Mouse (Mus musculus): ENCODE data around the gene Dmd. TPM values are rescaled to one million over a fixed set of nuclear protein-coding genes. Genes with fewer than 3 reads are reported as not detected.

The Dmd gene
- total and polyA plus RNA-seq, 3 experiments, result not detected

DNA sequence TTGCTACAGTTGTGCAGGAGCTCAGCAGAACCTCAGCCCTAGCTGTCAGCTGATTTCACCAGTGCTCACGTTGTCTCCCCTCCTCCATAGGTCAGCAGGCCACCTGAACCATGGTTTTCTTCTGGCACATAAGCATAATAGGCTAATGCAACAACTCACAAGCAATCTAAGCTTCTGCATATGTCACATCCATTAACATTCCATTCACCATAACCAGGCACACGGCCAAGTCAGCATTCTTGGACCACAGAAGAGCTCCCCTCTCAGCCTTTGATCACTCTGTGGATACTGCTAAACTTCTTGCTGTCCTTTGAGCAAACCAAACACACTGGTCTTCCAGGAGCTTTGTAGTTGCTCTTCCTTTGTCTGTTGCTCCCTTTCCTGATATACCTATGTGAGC, 2238.9 kb downstream of the Dmd start:
- Histone ChIP-seq H3K27ac (ENCODE audit: control insufficient read depth, low read depth, low read length) (no peak overlapping the region), H3K9me3 (replicated peaks; ENCODE audit: insufficient read depth, low read length) (no peaks in the 10 kb centered on the region), H3K9ac (ENCODE audit: control insufficient read depth, low read depth, low read length, poor library complexity, severe bottlenecking) (no peak overlapping the region), H3K4me1 (ENCODE audit: control insufficient read depth in 1 of 2, insufficient read depth in 2 of 2, low read length in 2 of 2) (no peaks in the 10 kb centered on the region), H3K36me3 (ENCODE audit: control insufficient read depth in 1 of 2, insufficient read depth in 2 of 2, low read length in 2 of 2) (no peaks in the 10 kb centered on the region), H3K4me3 (ENCODE audit: control insufficient read depth in 1 of 2, insufficient read depth in 1 of 2, low read depth in 2 of 2, low read length in 2 of 2) (no peak overlapping the region), H3K79me2 (ENCODE audit: control insufficient read depth, insufficient read depth, low read length, poor library complexity) (no peaks in the 10 kb centered on the region), H3K27me3 (ENCODE audit: control insufficient read depth in 1 of 2, insufficient read depth in 2 of 2, low read length in 2 of 2) (no peaks in the 10 kb centered on the region)
- TF ChIP-seq EP300 (IDR thresholded peaks at IDR 0.05; ENCODE audit: low read depth in 1 of 2, low read length in 2 of 2) (no peak), USF1 (IDR thresholded peaks at IDR 0.05; ENCODE audit: low read depth, low read length) (no peak), UBTF (IDR thresholded peaks at IDR 0.05; ENCODE audit: borderline replicate concordance, insufficient read depth, low read depth, low read length) (no peak), GATA1 (IDR thresholded peaks at IDR 0.05; ENCODE audit: low read depth, low read length) (no peak), RAD21 (IDR thresholded peaks at IDR 0.05; ENCODE audit: low read depth, low read length) (no peak), MAX (IDR thresholded peaks at IDR 0.05; ENCODE audit: low read length) (no peak), MEF2A (IDR thresholded peaks at IDR 0.05; ENCODE audit: extremely low read depth, insufficient replicate concordance, low read depth, low read length, poor library complexity, severe bottlenecking) (no peak), GABPA (IDR thresholded peaks at IDR 0.05; ENCODE audit: low read depth, low read length) (no peak), NELFE (IDR thresholded peaks at IDR 0.05; ENCODE audit: low read depth, low read length) (no peak), KAT2A (conservative IDR thresholded peaks at IDR 0.05; ENCODE audit: low read depth, low read length) (no peak), POLR2A (IDR thresholded peaks at IDR 0.05; ENCODE audit: control insufficient read depth in 1 of 2, insufficient read depth in 1 of 2, low read depth in 1 of 2, low read length in 2 of 2, poor library complexity in 1 of 2) (no peak), MAFK (IDR thresholded peaks at IDR 0.05; ENCODE audit: borderline replicate concordance, low read depth, low read length) (no peak), CHD2 (IDR thresholded peaks at IDR 0.05; ENCODE audit: low read length) (no peak), RCOR1 (IDR thresholded peaks at IDR 0.05; ENCODE audit: low read depth, low read length) (no peak), SIN3A (IDR thresholded peaks at IDR 0.05; ENCODE audit: low read length) (no peak), TAL1 (IDR thresholded peaks at IDR 0.05; ENCODE audit: low read length) (no peak), BHLHE40 (IDR thresholded peaks at IDR 0.05; ENCODE audit: borderline replicate concordance, low read depth, low read length) (no peak), POLR2AphosphoS5 (IDR thresholded peaks at IDR 0.05; ENCODE audit: borderline replicate concordance, low read depth, low read length) (no peak), ZNF384 (IDR thresholded peaks at IDR 0.05; ENCODE audit: low read depth, low read length) (no peak)
- DNase-seq (ENCODE audit: low read depth, low spot score), result no peak

DNA sequence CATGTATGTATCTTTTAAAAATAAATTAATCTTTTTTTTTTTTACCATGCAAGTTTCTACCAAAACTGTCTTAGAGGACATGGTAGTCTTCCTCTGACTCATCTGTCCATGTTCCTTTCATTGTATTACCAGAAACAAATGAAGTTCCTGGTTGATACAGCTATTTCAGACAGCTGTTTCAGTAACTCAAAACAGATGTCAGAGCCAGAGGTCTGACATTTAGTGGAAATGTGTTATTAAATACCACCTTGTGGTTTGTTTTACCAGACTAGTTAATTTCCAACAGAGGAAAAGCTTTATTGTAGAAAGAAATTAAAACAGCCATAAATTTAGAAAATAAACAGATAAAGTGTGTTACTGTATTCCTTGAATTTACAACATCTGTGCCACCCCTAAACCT, 2245.2 kb downstream of the Dmd start:
- Histone ChIP-seq H3K79me2 (ENCODE audit: control insufficient read depth, insufficient read depth, low read length, poor library complexity) (no peaks in the 10 kb centered on the region), H3K27me3 (ENCODE audit: control insufficient read depth in 1 of 2, insufficient read depth in 2 of 2, low read length in 2 of 2) (no peaks in the 10 kb centered on the region), H3K27ac (ENCODE audit: control insufficient read depth, low read depth, low read length) (no peak overlapping the region), H3K36me3 (ENCODE audit: control insufficient read depth in 1 of 2, insufficient read depth in 2 of 2, low read length in 2 of 2) (no peaks in the 10 kb centered on the region), H3K9me3 (replicated peaks; ENCODE audit: insufficient read depth, low read length) (no peaks in the 10 kb centered on the region), H3K9ac (ENCODE audit: control insufficient read depth, low read depth, low read length, poor library complexity, severe bottlenecking) (no peak overlapping the region), H3K4me3 (ENCODE audit: control insufficient read depth in 1 of 2, insufficient read depth in 1 of 2, low read depth in 2 of 2, low read length in 2 of 2) (no peak overlapping the region), H3K4me1 (ENCODE audit: control insufficient read depth in 1 of 2, insufficient read depth in 2 of 2, low read length in 2 of 2) (no peaks in the 10 kb centered on the region)
- TF ChIP-seq ETS1 (IDR thresholded peaks at IDR 0.05; ENCODE audit: low read depth, low read length) (no peak), ELF1 (IDR thresholded peaks at IDR 0.05; ENCODE audit: low read depth, low read length) (no peak), SMC3 (IDR thresholded peaks at IDR 0.05; ENCODE audit: low read depth, low read length) (no peak), MXI1 (IDR thresholded peaks at IDR 0.05; ENCODE audit: low read depth, low read length) (no peak), USF2 (IDR thresholded peaks at IDR 0.05; ENCODE audit: borderline replicate concordance in 1 of 2, insufficient read depth in 1 of 2, low read depth in 1 of 2, low read length in 2 of 2) (no peak), CHD2 (IDR thresholded peaks at IDR 0.05; ENCODE audit: low read length) (no peak), TAL1 (IDR thresholded peaks at IDR 0.05; ENCODE audit: low read length) (no peak), ZC3H11A (IDR thresholded peaks at IDR 0.05; ENCODE audit: low read depth, low read length) (no peak), TBP (IDR thresholded peaks at IDR 0.05; ENCODE audit: low read depth, low read length) (no peak), USF1 (IDR thresholded peaks at IDR 0.05; ENCODE audit: low read depth, low read length) (no peak), ZKSCAN1 (IDR thresholded peaks at IDR 0.05; ENCODE audit: low read depth, low read length) (no peak), SIN3A (IDR thresholded peaks at IDR 0.05; ENCODE audit: low read length) (no peak), MAFK (IDR thresholded peaks at IDR 0.05; ENCODE audit: borderline replicate concordance, low read depth, low read length) (no peak), KAT2A (conservative IDR thresholded peaks at IDR 0.05; ENCODE audit: low read depth, low read length) (no peak), MEF2A (IDR thresholded peaks at IDR 0.05; ENCODE audit: extremely low read depth, insufficient replicate concordance, low read depth, low read length, poor library complexity, severe bottlenecking) (no peak), POLR2A (IDR thresholded peaks at IDR 0.05; ENCODE audit: control insufficient read depth in 1 of 2, insufficient read depth in 1 of 2, low read depth in 1 of 2, low read length in 2 of 2, poor library complexity in 1 of 2) (no peak), NRF1 (IDR thresholded peaks at IDR 0.05; ENCODE audit: insufficient read depth, low read depth, low read length, poor library complexity, severe bottlenecking) (no peak), BHLHE40 (IDR thresholded peaks at IDR 0.05; ENCODE audit: borderline replicate concordance, low read depth, low read length) (no peak), MAX (IDR thresholded peaks at IDR 0.05; ENCODE audit: low read length) (no peak)
- DNase-seq (ENCODE audit: low read depth, low spot score), result no peak
